Mouse (Mus musculus) kidney, postnatal 0 days (tissue): ENCODE measurements around the gene Ngdn. TPM values are rescaled to one million over a fixed set of nuclear protein-coding genes. Genes with fewer than 3 reads are reported as not detected.

ENCODE experiments used
- ATAC-seq: fragments of 200-750 bp; cut with Nextera tagmentation; replicated peaks from 2 replicates; pipeline ENCODE4 v1.8.0; 2017; ENCODE audit warnings: low read depth, moderate number of reproducible peaks, moderate TSS enrichment, moderate library complexity; ENCODE audit not compliant: low FRiP score
- DNase-seq: peaks from one replicate; pipeline ENCODE4 v3.0.0-alpha.2; 2016; ENCODE audit warnings: low spot score
- H3K27ac ChIP-seq: fragments of 300-500 bp; sonication (generic); 2 replicates; pipeline ENCODE4 v1.5.1; 2014; ENCODE audit warnings: mild to moderate bottlenecking
- H3K27me3 ChIP-seq: fragments of 300-500 bp; sonication (generic); 2 replicates; pipeline ENCODE4 v1.6.1; 2014; ENCODE audit warnings: low read length, mixed read lengths; ENCODE audit not compliant: insufficient read depth
- H3K36me3 ChIP-seq: fragments of 300-500 bp; sonication (generic); 2 replicates; pipeline ENCODE4 v1.6.1; 2014; ENCODE audit warnings: low read length, mixed read lengths; ENCODE audit not compliant: insufficient read depth
- H3K4me1 ChIP-seq: fragments of 300-500 bp; sonication (generic); replicated peaks from 2 replicates; pipeline ENCODE4 v1.6.1; 2014; ENCODE audit warnings: antibody characterized with exemption, low read length, mixed read lengths; ENCODE audit not compliant: insufficient read depth
- H3K4me2 ChIP-seq: fragments of 300-500 bp; sonication (generic); 2 replicates; pipeline ENCODE4 v1.6.1; 2014; ENCODE audit warnings: mild to moderate bottlenecking, low read length, moderate library complexity, mixed read lengths
- H3K4me3 ChIP-seq: fragments of 300-500 bp; sonication (generic); replicated peaks from 2 replicates; pipeline ENCODE4 v1.5.1; 2014; ENCODE audit warnings: low read depth, low read length
- H3K9ac ChIP-seq: fragments of 300-500 bp; sonication (generic); 2 replicates; pipeline ENCODE4 v1.6.1; 2014; ENCODE audit warnings: low read depth, low read length
- H3K9me3 ChIP-seq: fragments of 300-500 bp; sonication (generic); replicated peaks from 2 replicates; pipeline ENCODE4 v1.6.1; 2016; ENCODE audit warnings: low read length, inconsistent platforms, mixed read lengths
- CTCF ChIP-seq: IDR thresholded peaks from 2 replicates; pipeline ENCODE4 v1.5.1; 2016; ENCODE audit warnings: antibody characterized with exemption, low read depth, mild to moderate bottlenecking, moderate library complexity
- WGBS: fragments of 180-500 bp; shearing (Covaris S2); extraction: QIAGEN DNeasy Blood & Tissue Kit; methylation state at CpG from one replicate; pipeline ENCODE4 v1.1.7; 2014; 5-methylcytosine and 5-hydroxymethylcytosine counted together
- polyA plus RNA-seq: library from polyadenylated mRNA; unstranded; fragments of >200 nt; fragmentation: Nextera tagmentation; extraction: Ambion mirVana; gene quantifications from 2 replicates; pipeline ENCODE4 v1.2.1, GENCODE M21; 2015

Ngdn gene
- polyA plus RNA-seq, 1 experiment from 2014 or later, result 68.9 TPM

DNA sequence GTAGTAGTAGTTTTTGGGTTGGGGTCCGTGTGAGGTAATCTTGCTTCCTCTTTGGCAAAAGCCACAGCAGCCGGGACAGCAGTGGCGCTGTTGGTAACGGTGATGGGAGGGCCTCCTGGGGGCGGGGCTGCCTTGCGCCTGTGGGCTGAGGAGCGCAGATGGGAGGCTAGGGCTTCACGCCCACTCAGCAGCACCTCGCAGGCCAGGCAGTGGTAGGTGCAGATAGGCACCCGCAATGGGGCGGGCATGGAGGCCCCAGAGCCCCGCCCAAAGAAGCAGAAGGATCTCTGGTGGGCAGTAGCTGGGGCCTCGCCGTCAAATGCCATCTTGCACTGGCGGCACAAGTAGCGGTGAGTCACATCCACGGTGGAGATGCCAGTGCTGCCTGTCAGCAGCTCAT lies 47.4 kb downstream of the Ngdn start:
- Histone ChIP-seq H3K36me3 (0 out of 2 replicates have a peak, but pooled peaks cover 6% of the 10 kb centered on the region), H3K9me3 (no peaks in the 10 kb centered on the region), H3K9ac (no peak overlapping the region), H3K4me3 (no peak overlapping the region), H3K27ac (no peak overlapping the region), H3K27me3 (no peaks in the 10 kb centered on the region), H3K4me1 (peaks cover 6% of the 10 kb centered on the region; the same call in 1 of the 2 replicates), H3K4me2 (peak overlapping the region; percentile 21; the same call in 1 of the 2 replicates)
- TF ChIP-seq CTCF, result no peak
- WGBS, result 10% methylated on average over 17 of the region's 17 CpGs
- DNase-seq (no peak), ATAC-seq (peak; percentile 57; the same call in 1 of the 2 replicates)

DNA sequence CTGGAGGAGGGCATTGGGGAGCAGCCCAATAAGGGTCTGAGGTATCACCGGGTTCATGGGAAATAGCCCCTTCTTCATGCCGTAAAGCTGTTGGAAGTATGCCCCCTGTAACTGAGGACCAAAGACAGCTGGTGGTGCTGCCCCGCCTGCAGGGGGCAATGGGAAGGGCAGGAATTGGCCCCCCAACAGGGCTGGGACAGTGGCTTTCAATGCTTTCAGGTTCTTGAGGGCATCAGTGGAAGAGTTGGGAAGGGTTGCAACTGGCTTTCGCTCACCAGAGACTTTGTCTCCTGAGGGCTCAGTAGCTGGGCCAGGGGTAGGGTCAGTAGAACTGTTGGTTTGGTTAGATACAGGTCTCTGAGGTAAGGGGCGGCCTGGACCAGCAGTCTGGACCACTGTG lies 47.9 kb downstream of the Ngdn start:
- WGBS, result 72% methylated on average over 5 of the region's 5 CpGs
- 0 out of 2 replicates have a peak, but pooled peaks cover 6% of the 10 kb centered on the region for H3K36me3 ChIP-seq
- peaks cover 6% of the 10 kb centered on the region; the same call in 1 of the 2 replicates for H3K4me1 ChIP-seq
- TF ChIP-seq CTCF, result no peak
- H3K9ac ChIP-seq, result no peak overlapping the region
- H3K4me3 ChIP-seq, result no peak overlapping the region
- peak overlapping the region; percentile 21; the same call in 1 of the 2 replicates for H3K4me2 ChIP-seq
- DNase-seq (no peak), ATAC-seq (no peak)
- H3K9me3 ChIP-seq, result no peaks in the 10 kb centered on the region
- H3K27ac ChIP-seq, result no peak overlapping the region
- no peaks in the 10 kb centered on the region for H3K27me3 ChIP-seq

DNA sequence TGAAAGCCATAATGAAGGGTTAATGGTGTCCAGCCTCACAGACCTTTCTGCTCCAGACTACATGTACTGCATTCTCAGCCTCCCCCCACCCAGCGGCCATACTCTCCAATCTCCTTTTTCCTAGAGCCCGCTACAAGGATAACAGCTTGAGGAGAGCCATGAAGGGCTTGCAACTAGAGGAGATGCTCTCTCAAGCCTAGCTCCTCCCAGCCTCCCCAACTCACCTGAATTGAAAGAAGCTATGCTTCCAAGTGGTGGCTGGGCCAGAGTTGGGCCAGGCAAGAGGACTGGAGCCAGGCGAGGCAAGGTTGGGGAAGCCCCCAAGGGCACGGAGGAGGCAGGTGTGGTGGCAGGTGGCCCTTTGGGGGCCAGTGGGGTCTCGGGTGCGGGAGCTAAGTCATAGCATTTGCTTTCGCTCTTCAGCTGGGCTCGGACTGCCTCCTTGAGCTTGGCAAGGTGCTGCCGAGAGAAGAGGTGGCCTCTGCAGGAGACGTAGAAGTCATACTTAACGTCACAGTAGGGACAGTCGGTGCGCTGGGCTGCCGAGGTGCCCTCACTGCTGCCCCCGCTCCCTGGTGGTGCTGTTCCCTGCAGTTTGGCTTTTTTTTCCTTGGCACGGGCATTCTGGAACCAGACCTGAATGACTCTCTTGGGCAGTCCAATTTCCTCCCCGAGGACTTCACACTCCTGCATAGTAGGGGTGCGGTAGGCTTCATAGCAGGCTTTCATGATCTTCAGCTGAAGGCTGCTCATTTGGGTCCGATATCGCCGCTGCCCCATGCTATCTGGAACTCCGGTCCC lies 48.5 kb downstream of the Ngdn start:
- TF ChIP-seq CTCF, result no peak
- H3K27me3 ChIP-seq, result no peaks in the 10 kb centered on the region
- peaks cover 6% of the 10 kb centered on the region; the same call in 1 of the 2 replicates for H3K4me1 ChIP-seq
- H3K9ac ChIP-seq, result no peak overlapping the region
- ATAC-seq (no peak), DNase-seq (no peak)
- 90% methylated on average over 22 of the region's 22 CpGs for WGBS
- no peaks in the 10 kb centered on the region for H3K9me3 ChIP-seq
- 0 out of 2 replicates have a peak, but pooled peaks cover 6% of the 10 kb centered on the region for H3K36me3 ChIP-seq
- no peak overlapping the region for H3K4me2 ChIP-seq
- no peak overlapping the region for H3K4me3 ChIP-seq
- no peak overlapping the region for H3K27ac ChIP-seq

DNA sequence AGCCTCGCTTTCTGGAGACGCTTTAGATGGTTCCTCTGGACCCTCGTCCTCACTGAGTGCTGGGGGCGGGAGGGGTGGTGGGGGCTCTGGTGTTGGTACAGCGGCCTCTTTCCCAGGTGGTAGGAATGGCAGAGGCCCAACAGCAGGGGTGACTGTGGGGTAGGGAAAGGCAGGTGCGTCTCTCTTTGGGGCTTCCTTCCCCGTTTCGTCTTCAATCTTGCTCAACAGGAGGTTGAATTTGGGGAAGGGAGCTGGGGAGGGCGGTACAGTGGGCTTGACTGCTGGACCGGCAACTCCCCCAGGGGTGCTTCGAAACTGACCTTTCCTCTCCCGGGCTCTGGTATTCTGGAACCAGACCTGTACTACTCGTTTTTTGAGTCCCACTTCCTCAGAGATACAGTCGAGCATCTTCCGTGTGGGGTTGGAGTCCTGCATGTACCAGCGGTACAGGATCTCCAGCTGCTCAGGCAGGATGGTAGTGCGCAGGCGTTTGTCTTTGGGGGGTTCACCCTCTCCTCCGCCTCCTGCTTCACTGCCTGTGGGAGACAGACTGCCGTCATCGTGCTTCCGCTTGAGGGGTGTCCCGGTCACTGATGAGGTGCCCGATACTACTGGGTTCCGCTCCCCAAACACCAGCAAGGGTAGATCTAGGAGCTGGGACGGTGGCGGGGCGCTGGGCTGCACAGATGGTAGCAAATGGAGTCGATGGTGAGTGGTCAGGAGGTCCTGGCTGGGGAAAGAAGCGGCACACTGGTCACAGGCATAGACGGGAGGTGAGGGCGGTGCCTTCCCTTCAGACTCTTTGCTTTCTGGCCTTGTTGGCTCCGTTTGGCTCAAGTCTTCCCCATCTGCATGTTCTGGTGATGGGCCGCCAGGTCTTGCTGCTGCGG lies 49.5 kb downstream of the Ngdn start:
- DNase-seq (no peak), ATAC-seq (no peak)
- TF ChIP-seq CTCF, result no peak
- WGBS, result 82% methylated on average over 35 of the region's 35 CpGs
- H3K9me3 ChIP-seq, result no peaks in the 10 kb centered on the region
- no peak overlapping the region for H3K4me2 ChIP-seq
- no peak overlapping the region for H3K9ac ChIP-seq
- H3K4me1 ChIP-seq, result peaks cover 6% of the 10 kb centered on the region; the same call in 1 of the 2 replicates
- no peaks in the 10 kb centered on the region for H3K27me3 ChIP-seq
- 0 out of 2 replicates have a peak, but pooled peaks cover 6% of the 10 kb centered on the region for H3K36me3 ChIP-seq
- H3K4me3 ChIP-seq, result no peak overlapping the region
- H3K27ac ChIP-seq, result no peak overlapping the region

DNA sequence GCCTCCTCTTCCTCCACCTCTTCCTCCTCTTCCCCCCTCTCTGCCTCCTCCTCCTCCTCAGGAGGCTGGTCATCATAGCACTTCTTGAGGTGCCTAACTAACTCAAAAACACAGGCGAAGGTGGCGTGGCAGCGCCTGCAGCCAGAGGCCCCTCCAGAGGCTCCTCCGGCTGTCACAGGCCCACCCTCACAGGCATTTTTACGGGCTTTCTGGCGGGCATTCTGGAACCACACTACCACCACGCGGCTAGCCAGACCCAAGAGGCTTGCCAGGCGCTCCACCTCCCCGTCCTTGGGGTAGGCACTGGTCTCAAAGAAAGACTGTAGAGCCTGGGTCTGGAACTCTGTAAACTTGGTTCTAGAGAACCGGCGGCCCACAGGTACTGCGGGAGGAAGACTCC lies 50.1 kb downstream of the Ngdn start:
- Histone ChIP-seq H3K4me1 (peaks cover 6% of the 10 kb centered on the region; the same call in 1 of the 2 replicates), H3K27ac (no peak overlapping the region), H3K9ac (no peak overlapping the region), H3K9me3 (no peaks in the 10 kb centered on the region), H3K27me3 (no peaks in the 10 kb centered on the region), H3K4me3 (no peak overlapping the region), H3K4me2 (no peak overlapping the region), H3K36me3 (0 out of 2 replicates have a peak, but pooled peaks cover 6% of the 10 kb centered on the region)
- WGBS, result 92% methylated on average over 13 of the region's 13 CpGs
- no peak for TF ChIP-seq CTCF
- no peak for ATAC-seq
- DNase-seq, result no peak

DNA sequence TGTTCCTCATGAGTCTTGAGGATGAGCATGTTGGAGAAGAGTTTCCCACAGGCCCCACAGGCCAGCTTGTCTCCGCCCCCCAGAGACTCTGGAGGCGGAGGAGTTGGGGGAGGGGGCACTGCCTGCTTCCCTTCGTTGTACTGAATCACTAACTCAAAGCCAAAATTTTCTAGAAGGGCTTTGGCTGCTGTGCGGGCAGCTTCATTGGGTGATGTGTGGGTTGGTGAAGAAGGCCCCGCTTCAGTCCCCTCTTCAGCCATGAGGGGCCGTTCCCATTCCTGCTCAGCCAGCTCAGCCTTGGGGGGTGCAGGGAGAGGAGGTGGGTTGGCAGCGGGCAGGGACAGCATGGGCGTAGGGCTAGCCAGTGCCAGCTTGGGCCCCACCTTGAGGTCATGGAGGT lies 50.8 kb downstream of the Ngdn start:
- 89% methylated on average over 8 of the region's 8 CpGs for WGBS
- Histone ChIP-seq H3K4me2 (no peak overlapping the region), H3K36me3 (0 out of 2 replicates have a peak, but pooled peaks cover 6% of the 10 kb centered on the region), H3K9me3 (no peaks in the 10 kb centered on the region), H3K4me3 (no peak overlapping the region), H3K9ac (no peak overlapping the region), H3K27me3 (no peaks in the 10 kb centered on the region), H3K27ac (no peak overlapping the region), H3K4me1 (peaks cover 4% of the 10 kb centered on the region; the same call in 1 of the 2 replicates)
- DNase-seq (no peak), ATAC-seq (no peak)
- no peak for TF ChIP-seq CTCF
